Mouse (Mus musculus) kidney, postnatal 10 days (tissue): ENCODE measurements around the gene Kcnn4.

Experiments
- DNase-seq: peaks from one replicate; pipeline ENCODE4 v3.0.0; 2021; ENCODE audit warnings: mixed read lengths

The Kcnn4 gene

GRCm38 (mm10) chr7:24366716-24367632, 3.1 kb upstream of the Kcnn4 start:
- DNase-seq: no peak

DNA sequence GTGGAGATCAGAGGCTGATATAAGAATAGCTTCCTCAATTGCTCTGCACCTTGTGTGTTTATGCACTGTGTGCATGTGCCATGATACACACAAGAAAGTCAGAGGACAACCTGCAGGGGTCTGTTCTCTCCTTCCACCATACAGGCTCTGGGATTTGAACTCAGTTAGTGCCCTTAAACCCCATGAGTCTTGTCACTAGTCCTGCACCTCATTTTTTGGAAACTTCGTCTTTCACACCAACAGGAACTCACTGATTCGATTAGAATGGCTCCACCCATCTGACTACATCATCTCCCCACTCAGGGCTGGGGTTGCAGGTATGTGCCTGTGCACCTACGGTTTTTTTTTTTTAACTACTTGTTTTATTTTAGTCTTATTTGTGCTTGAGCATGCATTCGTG, 1.8 kb upstream of the Kcnn4 start:
- DNase-seq: no peak

DNA sequence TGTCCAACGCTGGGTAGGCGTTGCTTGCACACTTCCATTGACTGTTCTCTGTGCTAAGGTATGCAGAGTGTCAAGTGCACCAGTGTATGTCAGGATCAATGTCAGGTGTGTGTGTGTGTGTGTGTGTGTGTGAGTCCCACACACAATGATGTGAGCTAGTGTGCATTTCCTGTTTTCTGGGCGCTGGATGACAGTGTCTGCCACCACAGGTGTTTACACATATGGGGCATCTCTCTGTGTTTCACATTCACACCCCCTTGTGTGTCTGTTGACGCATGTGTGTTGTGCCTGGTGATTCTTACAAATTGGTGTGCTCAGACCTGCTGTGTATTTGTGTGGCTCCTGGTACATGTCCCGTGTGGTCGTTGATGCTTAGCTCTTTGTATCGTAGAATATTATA, 1.1 kb upstream of the Kcnn4 start:
- no peak for DNase-seq

- DNase-seq: no peak
These were observed 1.1 kb downstream of the Kcnn4 start for GRCm38 (mm10) chr7:24371012-24371808.

DNA sequence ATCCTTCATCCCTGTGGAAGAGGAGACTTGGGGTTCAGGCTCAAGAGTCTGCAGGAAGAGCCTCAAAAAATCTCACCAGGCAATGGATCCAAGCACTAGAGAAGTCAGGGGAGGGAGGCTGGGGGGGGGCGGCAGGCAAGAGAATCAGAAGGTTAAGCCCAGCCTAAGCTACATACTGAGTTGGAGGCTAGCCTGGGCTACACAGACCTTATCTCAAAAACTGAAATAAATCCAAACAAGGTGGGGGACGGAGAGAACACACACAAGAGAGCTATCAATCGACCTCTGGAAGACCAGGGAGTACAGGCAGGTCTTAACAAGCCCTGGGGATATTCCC, 1.7 kb downstream of the Kcnn4 start:
- DNase-seq: no peak

GRCm38 (mm10) chr7:24372300-24372699, 2.2 kb downstream of the Kcnn4 start:
- peak; percentile 21 for DNase-seq

DNA sequence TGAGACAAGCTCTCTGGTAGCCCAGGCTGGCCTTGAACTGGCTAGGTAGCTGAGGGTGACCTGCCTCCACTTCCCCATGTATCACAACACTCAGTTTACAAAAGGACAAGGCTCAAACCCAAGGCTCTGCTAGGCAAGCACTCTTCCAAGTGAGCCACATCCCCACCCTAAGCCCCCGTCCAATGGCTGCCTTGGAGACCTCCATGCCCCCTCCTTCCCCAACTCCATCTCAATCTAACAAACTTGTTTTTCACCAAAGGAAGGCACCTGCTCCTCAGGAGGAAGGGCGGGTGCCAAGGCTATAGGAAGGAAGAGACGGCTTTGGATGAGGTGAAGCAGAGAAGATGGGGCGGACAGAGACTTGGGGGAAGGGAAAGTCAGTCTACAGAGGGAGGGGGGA, 2.7 kb downstream of the Kcnn4 start:
- no peak for DNase-seq

DNA sequence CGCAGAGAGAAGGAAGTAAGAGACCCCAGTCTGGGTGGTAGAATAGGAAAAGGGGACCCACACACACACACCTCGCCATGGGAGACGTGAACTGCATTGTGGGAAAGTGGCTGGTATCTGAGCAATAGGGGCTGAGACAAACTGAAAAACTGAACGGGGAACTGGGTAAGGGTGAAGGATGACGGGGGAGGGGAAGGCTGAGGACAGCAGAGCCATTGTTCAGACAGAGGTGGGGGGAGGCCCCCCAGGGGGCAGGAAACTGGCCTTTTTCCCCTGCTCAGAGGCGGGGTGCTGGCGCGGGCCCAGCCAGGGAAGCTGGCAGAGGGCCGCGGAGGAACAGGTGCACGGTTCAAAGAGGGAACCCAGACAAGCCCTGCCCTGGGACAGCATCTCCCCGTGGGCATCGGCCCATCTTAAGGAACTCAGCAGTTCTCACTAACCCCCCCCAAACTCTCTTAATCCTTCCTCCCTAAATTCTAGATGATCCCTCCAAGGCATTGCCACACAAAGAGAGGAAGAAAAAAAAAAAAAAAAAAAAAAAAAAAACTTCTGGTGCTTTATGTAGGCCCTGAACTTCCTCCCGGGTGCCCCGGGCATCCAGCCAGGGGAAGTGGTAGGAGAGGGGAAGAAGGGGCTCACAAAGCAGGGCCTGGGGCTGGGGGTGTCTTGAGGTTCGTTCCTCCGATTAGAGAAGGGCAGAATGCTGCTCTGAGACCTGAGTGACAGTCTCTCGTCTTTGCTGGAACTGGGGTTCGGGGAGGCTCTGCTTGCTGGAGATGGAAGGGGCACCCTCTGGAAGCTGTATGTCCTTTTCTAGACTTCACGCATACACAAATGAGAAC, 3.7 kb downstream of the Kcnn4 start:
- DNase-seq: peak; percentile 59

DNA sequence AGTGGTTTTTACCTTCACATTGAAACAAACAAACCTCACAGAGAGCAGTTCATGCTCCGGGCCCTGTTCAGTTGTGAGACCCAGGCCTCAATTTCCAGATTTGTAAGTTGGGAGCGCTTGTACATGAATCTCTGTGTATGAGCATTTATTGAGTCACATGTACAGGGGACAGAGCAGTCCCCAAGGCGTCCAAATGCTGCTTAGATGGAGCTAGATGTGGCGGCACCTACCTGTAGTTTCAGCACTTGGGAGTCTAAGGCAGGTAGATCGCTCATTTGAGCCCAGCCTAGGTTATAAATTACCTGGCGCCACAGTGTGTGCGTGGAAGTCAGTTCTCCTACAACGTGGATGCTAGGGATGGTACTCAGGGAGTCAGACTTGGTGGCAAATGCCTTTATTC, 6.4 kb downstream of the Kcnn4 start:
- no peak for DNase-seq

DNA sequence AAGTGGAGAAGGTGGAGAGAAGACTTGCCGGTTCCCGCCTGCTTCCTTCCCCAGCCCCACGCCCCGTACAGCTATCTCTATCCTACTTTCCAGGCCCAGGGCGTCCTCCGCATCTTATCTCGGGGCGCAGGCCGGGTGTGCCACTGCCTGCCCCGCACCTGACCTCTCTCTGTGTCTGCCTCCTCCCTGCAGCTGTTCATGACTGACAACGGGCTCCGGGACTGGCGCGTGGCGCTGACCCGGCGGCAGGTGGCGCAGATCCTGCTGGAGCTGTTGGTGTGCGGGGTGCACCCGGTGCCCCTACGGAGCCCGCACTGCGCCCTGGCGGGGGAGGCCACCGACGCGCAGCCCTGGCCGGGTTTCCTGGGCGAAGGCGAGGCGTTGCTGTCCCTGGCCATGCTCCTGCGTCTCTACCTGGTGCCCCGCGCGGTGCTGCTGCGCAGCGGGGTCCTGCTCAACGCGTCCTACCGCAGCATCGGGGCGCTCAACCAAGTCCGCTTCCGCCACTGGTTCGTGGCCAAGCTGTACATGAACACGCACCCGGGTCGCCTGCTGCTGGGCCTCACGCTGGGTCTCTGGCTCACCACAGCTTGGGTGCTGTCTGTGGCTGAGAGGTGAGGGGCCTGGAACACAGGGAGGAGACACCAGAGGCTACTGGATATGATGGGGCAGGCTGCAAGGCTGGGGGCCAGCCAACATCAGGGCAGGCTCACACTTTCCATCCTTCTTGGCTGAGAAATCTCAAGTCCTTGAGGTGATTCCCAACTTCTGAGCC, 7.2 kb downstream of the Kcnn4 start:
- peak; percentile 42 for DNase-seq

DNA sequence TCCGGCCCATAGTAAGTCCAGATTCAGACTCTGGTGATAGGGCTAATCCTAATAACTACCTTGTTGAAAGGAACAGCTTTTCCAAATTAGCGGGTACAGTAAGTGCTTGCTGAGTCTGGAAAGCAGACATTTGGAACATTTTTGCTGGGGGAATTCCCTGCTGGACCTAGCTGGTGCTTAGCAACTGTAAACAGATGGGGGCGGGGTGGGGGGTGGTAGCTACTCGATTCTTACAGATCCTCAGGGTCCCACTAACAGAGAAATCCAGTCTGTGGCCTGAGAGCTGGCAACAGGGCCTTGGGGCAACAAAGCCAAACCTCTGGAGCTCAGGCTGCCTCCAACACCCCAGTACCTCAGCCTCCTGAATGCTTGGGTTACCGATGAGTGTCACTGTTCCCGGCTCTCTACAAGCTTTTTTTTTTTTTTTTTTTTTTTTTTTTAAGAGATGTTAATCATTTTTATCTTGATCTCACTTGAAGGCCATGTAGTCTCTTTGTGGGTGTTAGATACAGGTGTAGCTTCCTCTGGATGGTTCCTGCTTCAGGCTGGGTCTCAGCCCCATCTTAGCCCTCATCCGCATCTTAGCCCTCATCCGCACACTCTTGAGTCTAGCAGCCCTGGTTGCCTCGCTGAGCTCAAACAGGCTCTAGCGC, 8.1 kb downstream of the Kcnn4 start:
- no peak for DNase-seq

GRCm38 (mm10) chr7:24379934-24380333, 9.9 kb downstream of the Kcnn4 start:
- no peak for DNase-seq

DNA sequence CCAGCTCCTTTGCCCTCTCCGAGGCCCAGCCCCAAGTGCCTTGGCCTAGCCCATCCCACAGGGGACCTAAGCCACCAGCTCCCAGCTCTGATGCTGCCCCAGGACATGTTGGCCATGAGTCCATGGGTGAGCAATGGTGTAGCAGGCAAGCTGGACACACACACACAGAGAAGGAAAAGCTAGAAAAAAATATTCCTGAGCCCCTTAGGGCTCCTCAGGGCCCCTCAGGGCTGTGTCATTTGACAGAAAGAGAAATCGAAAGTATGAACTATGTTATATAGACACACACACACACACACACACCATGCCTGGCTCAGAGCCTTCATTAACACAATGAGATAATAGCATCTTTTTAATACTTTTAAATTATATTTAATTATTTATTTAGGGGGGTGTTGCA, 10.3 kb downstream of the Kcnn4 start:
- DNase-seq: no peak

- DNase-seq: no peak
These were observed 12.8 kb downstream of the Kcnn4 start for GRCm38 (mm10) chr7:24382730-24383372.

GRCm38 (mm10) chr7:24384070-24384469, 14.0 kb downstream of the Kcnn4 start:
- DNase-seq: no peak

DNA sequence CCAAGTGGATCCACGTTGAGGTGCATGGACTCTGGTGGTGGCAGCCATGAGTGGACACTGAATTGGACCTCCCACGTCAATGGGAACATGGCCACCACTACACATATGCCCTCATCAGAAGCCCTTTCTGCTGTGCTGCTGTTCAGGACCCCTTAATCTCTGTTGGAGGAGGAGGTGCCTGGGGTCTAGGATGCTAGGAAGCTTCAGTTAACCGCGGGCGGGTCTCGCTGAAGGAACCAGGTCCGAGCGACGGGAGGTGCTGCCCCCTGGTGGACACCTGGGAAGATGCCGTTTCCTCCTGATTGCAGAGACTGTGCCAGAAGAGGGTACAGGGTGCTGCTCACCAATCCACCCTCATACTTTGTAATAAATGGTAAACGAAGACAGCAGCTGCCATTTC, 14.8 kb downstream of the Kcnn4 start:
- peak; percentile 80 for DNase-seq

DNA sequence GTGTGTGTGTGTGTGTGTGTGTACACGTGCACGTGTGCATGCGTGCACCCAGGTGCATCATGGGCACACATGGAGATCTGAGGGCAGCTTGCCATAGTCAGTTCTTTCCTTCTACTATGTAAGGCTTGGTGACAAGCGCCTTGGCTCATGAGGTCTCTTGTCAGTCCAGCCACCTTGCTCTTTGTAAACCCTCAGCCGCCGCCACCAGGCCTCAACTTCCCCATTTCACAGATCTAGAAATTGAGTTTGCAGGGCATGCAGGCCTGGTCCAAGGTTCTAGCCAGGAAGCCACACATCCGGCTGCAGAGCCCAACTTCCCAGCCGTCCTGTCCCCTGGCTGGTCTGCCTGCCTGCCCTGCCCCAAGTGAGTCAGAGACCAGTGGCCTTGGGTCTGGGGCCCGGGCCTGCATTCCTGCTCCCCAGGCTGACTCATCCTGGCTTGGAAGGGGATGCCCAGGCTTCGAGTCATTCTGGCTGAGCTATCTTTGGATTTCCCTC, 17.0 kb downstream of the Kcnn4 start:
- DNase-seq: no peak

DNA sequence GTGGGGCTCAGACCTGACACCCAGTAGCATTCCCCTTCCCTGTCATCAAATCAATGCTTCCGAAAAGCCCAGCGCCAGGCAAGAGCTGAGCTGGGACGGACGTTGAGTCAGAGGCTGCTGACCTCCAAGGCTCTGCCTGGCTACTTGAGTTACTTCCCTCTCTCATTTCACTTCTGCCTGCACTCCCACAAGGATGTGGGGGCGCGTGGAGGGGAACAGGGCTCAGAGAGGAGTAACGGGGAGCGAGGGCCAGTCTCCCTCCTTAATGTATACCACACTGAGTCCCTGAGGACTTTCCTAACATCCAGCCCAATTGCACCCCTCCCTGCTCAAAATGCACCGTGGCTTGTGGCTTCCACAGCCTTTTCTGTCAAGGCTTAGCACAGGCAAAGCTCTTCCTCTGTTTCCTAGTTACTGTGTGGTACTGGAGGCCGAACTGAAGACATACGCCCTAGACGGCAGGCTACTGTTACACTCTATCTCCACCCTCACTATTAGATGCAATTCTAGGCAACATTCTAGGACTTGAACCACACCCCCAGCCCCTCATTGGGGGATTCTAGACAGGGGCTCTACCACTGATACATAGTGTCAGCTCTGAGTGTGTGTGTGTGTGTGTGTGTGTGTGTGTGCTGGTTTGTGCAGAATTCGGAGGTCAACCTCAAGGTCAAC, 19.6 kb downstream of the Kcnn4 start:
- no peak for DNase-seq

- DNase-seq: no peak
These were observed 20.4 kb downstream of the Kcnn4 start for GRCm38 (mm10) chr7:24390512-24390911.

GRCm38 (mm10) chr7:24391077-24391476, 21.0 kb downstream of the Kcnn4 start:
- DNase-seq: peak; percentile 37

- DNase-seq: no peak
These were observed 21.6 kb downstream of the Kcnn4 start for GRCm38 (mm10) chr7:24391687-24392086.
